Mouse (Mus musculus) G1E (cell line): ENCODE data around the gene H2al2a.

ENCODE experiments used
- CTCF ChIP-seq: IDR thresholded peaks from 2 replicates; pipeline ENCODE4 v1.5.1; 2012; ENCODE audit warnings: low read depth, low read length, inconsistent platforms, mixed read lengths
- GATA1 ChIP-seq: IDR thresholded peaks from 2 replicates; pipeline ENCODE4 v1.6.1; 2012; ENCODE audit warnings: borderline replicate concordance, low read length, inconsistent platforms, mixed read lengths

DNA sequence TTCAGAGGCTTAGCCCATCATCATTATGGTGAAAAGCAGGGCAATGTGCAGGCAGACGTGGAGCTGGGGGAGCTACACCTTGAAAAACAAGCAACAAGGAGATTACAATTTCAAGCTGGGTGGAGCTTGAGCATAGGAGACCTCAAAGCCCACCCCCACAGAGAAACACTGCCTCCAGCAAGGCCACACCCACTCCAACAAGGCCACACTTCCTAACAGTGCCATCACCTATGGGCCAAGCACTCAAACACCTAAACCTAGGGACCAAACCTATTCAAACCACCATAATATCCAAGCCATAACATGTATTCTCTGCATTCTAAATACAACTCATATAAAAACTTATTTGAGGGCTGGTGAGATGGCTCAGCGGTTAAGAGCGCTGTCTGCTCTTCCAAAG, 5.5 kb upstream of the H2al2a start:
- TF ChIP-seq CTCF, result no peak
- no peak for TF ChIP-seq GATA1
